Mouse (Mus musculus): ENCODE measurements around the gene Ppfibp1. TPM values are rescaled to one million over a fixed set of nuclear protein-coding genes. Genes with fewer than 3 reads are reported as not detected.

Ppfibp1 gene
- total and polyA plus RNA-seq, 2 experiments: 6.9 to 20.8 TPM

DNA sequence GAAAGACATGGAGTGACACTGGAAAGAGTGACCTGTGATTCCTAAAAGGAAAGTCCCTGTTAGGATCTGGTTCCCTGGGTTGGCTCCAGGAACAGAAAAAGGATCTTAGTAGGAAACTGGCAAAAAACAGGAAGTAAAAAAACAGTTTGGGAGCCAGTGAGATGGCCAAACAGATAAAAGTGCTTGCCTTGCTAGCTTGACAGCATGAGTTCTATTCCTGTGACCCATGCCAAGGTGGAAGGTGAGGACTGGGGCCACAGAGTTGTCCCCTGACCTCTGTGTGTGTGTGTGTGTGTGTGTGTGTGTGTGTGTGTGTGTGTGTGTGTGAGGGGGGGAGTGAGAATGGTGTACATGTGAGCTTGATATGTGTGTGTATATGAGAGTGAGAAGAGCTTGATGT lies 135.3 kb downstream of the Ppfibp1 start:
- H3K79me2 ChIP-seq (ENCODE audit: control insufficient read depth, insufficient read depth, low read length): no peaks in the 10 kb centered on the region

DNA sequence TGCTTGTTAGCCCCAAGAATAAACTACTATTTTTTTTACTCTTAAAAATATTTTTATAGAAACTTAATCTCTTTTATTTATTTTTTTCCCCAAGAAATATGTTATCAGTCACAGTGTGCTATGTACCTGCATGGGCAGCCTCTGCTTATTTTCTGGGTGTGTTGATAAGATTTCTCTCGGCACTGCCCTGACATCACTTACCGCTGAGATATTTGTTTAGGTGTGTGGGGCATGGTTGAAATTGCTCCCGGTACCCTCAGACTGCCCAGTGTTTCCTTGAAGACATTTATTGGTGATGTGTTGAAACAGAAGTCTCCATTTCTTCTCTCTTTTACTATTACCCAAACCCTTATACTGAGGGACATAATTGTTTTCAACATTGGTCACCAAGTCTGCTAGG lies 136.5 kb downstream of the Ppfibp1 start:
- Histone ChIP-seq H3K27ac (replicated peaks; ENCODE audit: insufficient read depth, low read depth, low read length) (no peak overlapping the region), H3K79me2 (ENCODE audit: control insufficient read depth, insufficient read depth, low read length) (no peaks in the 10 kb centered on the region), H3K4me1 (ENCODE audit: control insufficient read depth, insufficient read depth, low read length) (no peaks in the 10 kb centered on the region), H3K4me3 (ENCODE audit: insufficient read depth, low read depth, low read length) (no peak overlapping the region), H3K9ac (ENCODE audit: low read depth, low read length) (no peak overlapping the region), H3K36me3 (ENCODE audit: control insufficient read depth, insufficient read depth, low read length) (peaks cover 52% of the 10 kb centered on the region), H3K27me3 (ENCODE audit: control insufficient read depth, insufficient read depth, low read length) (no peaks in the 10 kb centered on the region)
- WGBS: 86% methylated on average over 3 of the region's 3 CpGs
- no peak for TF ChIP-seq POLR2A (IDR thresholded peaks at IDR 0.05; ENCODE audit: extremely low read depth, insufficient read depth, low read length)
- TF ChIP-seq CTCF (IDR thresholded peaks at IDR 0.05; ENCODE audit: low read depth, low read length): no peak
- DNase-seq (ENCODE audit: extremely low read depth, low read depth, low spot score): no peak

More for the DNA sequence above, 135.3 kb downstream of the Ppfibp1 start:
- peak; percentile 48 for DNase-seq (ENCODE audit: extremely low read depth, low read depth, low spot score)
- H3K27ac ChIP-seq (replicated peaks; ENCODE audit: insufficient read depth, low read depth, low read length): no peak overlapping the region
- no peak for TF ChIP-seq POLR2A (IDR thresholded peaks at IDR 0.05; ENCODE audit: extremely low read depth, insufficient read depth, low read length)
- no peak for TF ChIP-seq CTCF (IDR thresholded peaks at IDR 0.05; ENCODE audit: low read depth, low read length)
- H3K9ac ChIP-seq (ENCODE audit: low read depth, low read length): no peak overlapping the region
- peaks cover 50% of the 10 kb centered on the region for H3K36me3 ChIP-seq (ENCODE audit: control insufficient read depth, insufficient read depth, low read length)
- no peaks in the 10 kb centered on the region for H3K27me3 ChIP-seq (ENCODE audit: control insufficient read depth, insufficient read depth, low read length)
- H3K4me1 ChIP-seq (ENCODE audit: control insufficient read depth, insufficient read depth, low read length): no peaks in the 10 kb centered on the region
- no peak overlapping the region for H3K4me3 ChIP-seq (ENCODE audit: insufficient read depth, low read depth, low read length)

DNA sequence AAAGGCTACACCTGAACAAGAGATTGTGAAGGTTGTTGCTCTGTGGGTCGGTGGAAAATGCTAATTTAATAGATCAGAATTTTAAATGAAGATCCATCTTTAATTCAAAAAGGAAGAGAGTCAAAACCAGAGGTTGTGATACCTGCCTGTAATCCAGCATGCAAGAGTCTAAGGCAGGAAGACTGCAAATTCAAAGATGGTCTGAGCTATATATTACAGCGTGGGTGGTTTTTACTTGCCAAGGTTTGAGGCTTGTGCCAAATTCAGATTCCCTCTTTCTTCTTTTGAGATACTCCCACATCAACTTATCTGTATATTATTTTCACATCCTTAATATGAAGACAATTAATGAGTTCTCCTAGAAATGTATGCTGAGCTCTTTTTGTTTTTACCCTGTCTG lies 140.1 kb downstream of the Ppfibp1 start:
- H3K79me2 ChIP-seq (ENCODE audit: control insufficient read depth, insufficient read depth, low read length): no peaks in the 10 kb centered on the region
- no peak overlapping the region for H3K27ac ChIP-seq (replicated peaks; ENCODE audit: insufficient read depth, low read depth, low read length)
- TF ChIP-seq CTCF (IDR thresholded peaks at IDR 0.05; ENCODE audit: low read depth, low read length): no peak
- no peak for TF ChIP-seq POLR2A (IDR thresholded peaks at IDR 0.05; ENCODE audit: extremely low read depth, insufficient read depth, low read length)
- H3K4me1 ChIP-seq (ENCODE audit: control insufficient read depth, insufficient read depth, low read length): no peaks in the 10 kb centered on the region
- WGBS: 95% methylated on average over 2 of the region's 2 CpGs
- no peak for DNase-seq (ENCODE audit: extremely low read depth, low read depth, low spot score)
- H3K9ac ChIP-seq (ENCODE audit: low read depth, low read length): no peak overlapping the region
- no peaks in the 10 kb centered on the region for H3K27me3 ChIP-seq (ENCODE audit: control insufficient read depth, insufficient read depth, low read length)
- peaks cover 56% of the 10 kb centered on the region for H3K36me3 ChIP-seq (ENCODE audit: control insufficient read depth, insufficient read depth, low read length)
- H3K4me3 ChIP-seq (ENCODE audit: insufficient read depth, low read depth, low read length): no peak overlapping the region

DNA sequence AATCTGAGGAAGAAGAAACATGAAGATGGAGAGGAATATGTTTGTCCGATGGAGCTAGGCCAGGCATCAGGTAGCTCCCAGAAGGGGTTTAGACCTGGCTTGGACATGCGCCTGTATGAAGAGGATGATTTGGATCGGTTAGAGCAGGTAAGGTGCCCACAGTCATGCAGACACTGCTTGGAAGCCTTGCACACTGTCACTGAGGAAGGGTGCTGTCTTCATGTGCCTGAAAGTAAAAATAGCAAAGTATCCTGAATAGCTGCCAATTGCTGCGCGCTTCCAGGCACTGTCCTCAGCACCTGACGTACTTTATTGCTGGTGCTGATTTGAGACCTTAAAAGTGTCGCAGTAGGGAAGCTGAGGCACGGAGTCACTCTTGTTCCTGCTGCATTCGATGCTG lies 141.3 kb downstream of the Ppfibp1 start:
- no peak overlapping the region for H3K9ac ChIP-seq (ENCODE audit: low read depth, low read length)
- no peaks in the 10 kb centered on the region for H3K4me1 ChIP-seq (ENCODE audit: control insufficient read depth, insufficient read depth, low read length)
- WGBS: 96% methylated on average over 9 of the region's 9 CpGs
- no peak for DNase-seq (ENCODE audit: extremely low read depth, low read depth, low spot score)
- TF ChIP-seq CTCF (IDR thresholded peaks at IDR 0.05; ENCODE audit: low read depth, low read length): no peak
- TF ChIP-seq POLR2A (IDR thresholded peaks at IDR 0.05; ENCODE audit: extremely low read depth, insufficient read depth, low read length): no peak
- H3K79me2 ChIP-seq (ENCODE audit: control insufficient read depth, insufficient read depth, low read length): no peaks in the 10 kb centered on the region
- H3K27me3 ChIP-seq (ENCODE audit: control insufficient read depth, insufficient read depth, low read length): no peaks in the 10 kb centered on the region
- H3K36me3 ChIP-seq (ENCODE audit: control insufficient read depth, insufficient read depth, low read length): peaks cover 54% of the 10 kb centered on the region
- no peak overlapping the region for H3K4me3 ChIP-seq (ENCODE audit: insufficient read depth, low read depth, low read length)
- H3K27ac ChIP-seq (replicated peaks; ENCODE audit: insufficient read depth, low read depth, low read length): no peak overlapping the region

DNA sequence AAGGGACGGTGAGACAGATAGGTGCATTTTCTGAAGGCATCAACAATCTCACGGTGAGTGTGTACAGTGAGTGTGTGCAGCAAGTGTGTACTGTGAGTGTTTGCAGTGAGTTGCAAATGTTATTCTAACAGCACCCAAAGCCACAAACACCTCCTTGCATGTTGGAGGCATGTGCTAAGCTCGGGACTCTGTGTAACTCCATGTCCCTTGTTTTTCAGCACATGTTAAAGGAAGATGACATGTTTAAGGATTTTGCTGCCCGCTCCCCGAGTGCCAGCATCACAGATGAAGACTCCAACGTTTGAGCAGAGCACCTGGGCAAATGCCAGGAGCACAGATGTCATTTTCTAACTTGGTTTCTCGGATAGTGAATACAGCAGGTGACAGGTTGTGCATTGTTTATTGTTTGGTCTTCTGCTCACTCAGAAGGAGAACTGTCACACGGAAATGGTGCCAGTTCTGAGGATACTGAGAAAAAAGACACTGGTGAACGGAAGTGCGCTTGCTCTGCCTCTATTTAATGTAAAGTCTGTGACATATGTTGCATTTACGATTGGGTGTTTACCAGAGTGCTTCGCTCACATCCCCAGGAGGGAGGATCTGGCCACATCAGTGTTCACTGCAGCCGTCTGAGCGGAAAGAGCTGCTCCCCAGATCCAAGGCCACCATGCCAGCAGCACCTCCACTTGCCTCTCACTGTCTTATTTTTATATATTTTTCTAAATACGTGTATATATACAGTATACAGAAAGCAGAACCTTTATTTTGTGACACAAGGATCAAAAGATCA lies 142.0 kb downstream of the Ppfibp1 start:
- H3K27ac ChIP-seq (replicated peaks; ENCODE audit: insufficient read depth, low read depth, low read length): no peak overlapping the region
- no peak overlapping the region for H3K4me3 ChIP-seq (ENCODE audit: insufficient read depth, low read depth, low read length)
- DNase-seq (ENCODE audit: extremely low read depth, low read depth, low spot score): no peak
- no peaks in the 10 kb centered on the region for H3K27me3 ChIP-seq (ENCODE audit: control insufficient read depth, insufficient read depth, low read length)
- peaks cover 51% of the 10 kb centered on the region for H3K36me3 ChIP-seq (ENCODE audit: control insufficient read depth, insufficient read depth, low read length)
- H3K79me2 ChIP-seq (ENCODE audit: control insufficient read depth, insufficient read depth, low read length): no peaks in the 10 kb centered on the region
- H3K4me1 ChIP-seq (ENCODE audit: control insufficient read depth, insufficient read depth, low read length): no peaks in the 10 kb centered on the region
- no peak overlapping the region for H3K9ac ChIP-seq (ENCODE audit: low read depth, low read length)
- TF ChIP-seq CTCF (IDR thresholded peaks at IDR 0.05; ENCODE audit: low read depth, low read length): no peak
- no peak for TF ChIP-seq POLR2A (IDR thresholded peaks at IDR 0.05; ENCODE audit: extremely low read depth, insufficient read depth, low read length)
- whole genome bisulfite sequencing: 91% methylated on average over 15 of the region's 15 CpGs

DNA sequence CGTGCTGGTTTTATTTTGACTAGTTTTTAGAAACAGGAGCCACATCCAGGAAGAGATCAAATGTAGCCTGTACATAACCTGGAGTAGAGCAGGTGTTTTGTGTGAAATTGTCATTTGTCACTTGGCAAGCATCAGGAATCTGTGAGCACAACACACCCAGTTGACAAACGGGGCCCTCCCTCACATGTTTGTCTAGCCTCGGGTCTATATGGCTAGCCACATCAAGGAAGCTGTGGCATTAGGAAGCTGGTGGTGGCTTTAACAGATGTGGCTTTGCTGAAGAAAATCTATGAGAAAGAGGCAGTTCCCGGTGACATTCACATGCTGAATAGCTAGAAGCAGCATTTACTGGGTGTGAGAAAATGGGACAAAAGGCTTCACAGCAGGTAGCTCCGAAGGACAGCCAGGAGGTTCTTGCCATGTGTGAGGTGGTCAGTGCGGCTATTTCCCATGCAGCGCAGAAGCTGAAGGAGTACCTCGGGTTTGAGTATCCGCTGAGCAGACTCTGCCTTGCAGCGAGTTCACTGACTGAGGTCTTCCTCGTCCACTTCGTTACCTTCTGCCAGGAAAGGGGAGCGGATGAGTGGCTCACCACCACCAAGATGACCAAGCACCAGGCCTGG lies 144.1 kb downstream of the Ppfibp1 start, which contains the start of gene Rep15:
Gene Rep15 (plus strand): TSS at position 282 of the 623 bp plus-strand sequence.
- no peak for DNase-seq (ENCODE audit: extremely low read depth, low read depth, low spot score)
- no peak within 1 kb of the TSS for H3K4me3 ChIP-seq (ENCODE audit: insufficient read depth, low read depth, low read length)
- H3K27me3 ChIP-seq (ENCODE audit: control insufficient read depth, insufficient read depth, low read length): no peaks in the 10 kb centered on the region
- no peak within 1 kb of the TSS for H3K9ac ChIP-seq (ENCODE audit: low read depth, low read length)
- peaks cover 33% of the 10 kb centered on the region for H3K36me3 ChIP-seq (ENCODE audit: control insufficient read depth, insufficient read depth, low read length)
- 79% methylated on average over 13 of the region's 13 CpGs for WGBS
- TF ChIP-seq CTCF (IDR thresholded peaks at IDR 0.05; ENCODE audit: low read depth, low read length) (no peak), POLR2A (IDR thresholded peaks at IDR 0.05; ENCODE audit: extremely low read depth, insufficient read depth, low read length) (no peak)
- no peaks in the 10 kb centered on the region for H3K4me1 ChIP-seq (ENCODE audit: control insufficient read depth, insufficient read depth, low read length)
- H3K27ac ChIP-seq (replicated peaks; ENCODE audit: insufficient read depth, low read depth, low read length): no peak within 1 kb of the TSS
- H3K79me2 ChIP-seq (ENCODE audit: control insufficient read depth, insufficient read depth, low read length): no peaks in the 10 kb centered on the region
